Mouse (Mus musculus): Measurements from ENCODE around the gene Kif14.

DNA sequence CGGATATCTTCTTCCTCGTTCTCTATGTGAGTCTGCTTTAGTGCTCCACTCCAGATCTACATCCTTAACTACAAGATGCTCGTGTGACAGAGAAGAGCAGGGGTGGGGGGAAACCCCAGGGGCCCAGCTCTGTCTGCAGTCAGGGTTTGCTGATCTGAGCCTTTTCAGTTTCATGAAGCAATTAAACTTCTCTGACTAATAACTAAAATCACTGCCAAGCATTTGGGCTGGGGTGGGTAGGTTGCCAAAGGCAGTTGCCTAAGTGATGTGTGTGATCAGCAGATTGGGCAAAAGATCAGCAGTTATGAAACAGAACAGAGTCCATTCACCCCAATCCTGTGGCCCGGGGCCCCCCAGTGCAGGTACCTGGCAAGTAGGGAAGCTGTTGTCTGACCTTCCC is 72.1 kb downstream of the Kif14 start:
- no peak for TF ChIP-seq CTCF (IDR thresholded peaks at IDR 0.05; ENCODE audit: borderline replicate concordance, insufficient read depth, low read depth, low read length)
- TF ChIP-seq POLR2A (IDR thresholded peaks at IDR 0.05; ENCODE audit: borderline replicate concordance, insufficient read depth, low read length), result no peak
